Mouse (Mus musculus): ENCODE data around the gene Zfp706. TPM values are rescaled to one million over a fixed set of nuclear protein-coding genes. Genes with fewer than 3 reads are reported as not detected.
"Not testable (repeated sequence)": the region's sequence is repeated elsewhere in the genome, so short reads cannot be mapped to it uniquely, and the experiment has no call there.

The Zfp706 gene
- total RNA-seq, 2 experiments from 2014 or later = 206 to 237 TPM

DNA sequence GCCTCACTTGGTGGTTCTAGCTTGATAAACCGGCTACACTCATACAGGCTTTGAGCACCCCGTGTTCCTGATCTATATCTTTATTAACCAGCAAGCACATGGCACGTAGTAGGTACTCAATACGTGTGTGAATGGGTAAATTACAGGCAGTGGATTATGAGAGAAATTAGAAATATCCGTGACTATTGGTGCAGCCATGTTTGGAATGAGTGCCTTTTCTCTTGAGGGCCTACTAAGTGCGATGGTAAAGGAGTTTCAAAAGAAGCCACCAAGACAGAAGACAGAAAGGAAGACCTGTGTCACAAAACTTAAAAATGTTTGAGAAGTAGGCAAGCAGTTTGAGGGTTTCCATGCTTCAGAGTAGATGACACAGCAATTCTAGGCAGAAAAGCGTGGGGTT lies 4.3 kb upstream of the Zfp706 start:
- DNase-seq (ENCODE audit: low spot score in 2 of 2) = no peak

DNA sequence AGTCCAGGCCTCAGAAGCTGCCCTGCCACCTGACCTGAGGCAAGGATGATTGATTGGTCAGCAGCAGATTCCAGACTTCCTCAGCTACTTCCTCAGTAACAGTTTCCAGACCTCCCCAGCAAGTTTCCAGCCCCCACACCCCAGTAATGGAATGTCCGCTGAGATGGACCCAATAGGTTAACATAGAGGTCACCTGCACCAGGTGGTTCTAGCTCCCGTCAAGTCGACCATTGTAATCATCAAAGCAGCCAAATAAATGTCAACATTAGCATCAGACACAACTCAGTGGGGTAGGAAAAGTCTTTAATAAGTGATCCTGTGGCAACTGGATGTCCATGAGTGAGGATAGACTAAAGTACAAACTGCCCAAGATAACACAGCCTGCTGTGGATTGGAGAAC lies 3.7 kb upstream of the Zfp706 start:
- no peak for DNase-seq (ENCODE audit: low spot score in 2 of 2)

DNA sequence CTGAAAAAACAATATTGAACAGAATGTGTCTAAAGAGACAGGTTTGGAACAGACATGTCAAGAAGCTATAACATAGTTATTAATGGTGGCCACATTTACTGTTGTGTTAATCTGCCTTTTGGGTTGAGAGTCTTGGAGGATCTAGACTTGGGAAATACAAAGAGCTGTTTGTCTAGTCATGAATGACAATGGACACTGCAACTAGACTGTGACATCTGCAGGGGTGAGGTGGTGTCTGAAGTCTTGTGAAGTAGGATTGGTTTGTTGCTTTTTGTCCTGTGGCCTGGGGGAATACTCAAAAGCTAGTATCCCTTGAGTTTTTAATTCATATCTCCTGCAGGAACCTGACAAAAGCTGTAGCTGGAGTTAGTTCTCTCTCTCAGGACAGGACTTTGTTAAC lies 973 bp upstream of the Zfp706 start:
- no peak for DNase-seq (ENCODE audit: low spot score in 2 of 2)

DNA sequence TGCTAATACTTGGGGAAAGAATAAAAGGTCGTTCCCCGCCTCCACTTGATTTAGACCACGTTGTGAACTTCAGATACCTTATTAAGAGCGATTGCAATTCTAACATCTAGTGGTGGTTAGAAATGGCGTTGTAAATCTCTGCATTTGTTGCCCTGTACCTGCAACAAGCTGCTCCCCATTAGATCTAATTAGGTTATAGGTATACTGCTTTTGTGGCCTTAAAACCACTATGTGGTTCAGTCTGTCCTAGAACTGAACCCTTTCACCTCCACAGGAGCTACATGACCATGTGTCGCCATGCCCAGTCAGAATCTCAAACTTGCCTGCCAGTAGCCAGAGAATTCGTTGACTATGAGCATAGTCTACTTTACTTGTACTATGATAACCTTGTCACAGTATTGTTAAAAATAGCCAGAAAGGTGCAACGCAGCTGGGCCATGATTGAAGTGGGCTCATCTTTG lies 416 bp upstream of the Zfp706 start:
- no peak for DNase-seq (ENCODE audit: low spot score in 2 of 2)

DNA sequence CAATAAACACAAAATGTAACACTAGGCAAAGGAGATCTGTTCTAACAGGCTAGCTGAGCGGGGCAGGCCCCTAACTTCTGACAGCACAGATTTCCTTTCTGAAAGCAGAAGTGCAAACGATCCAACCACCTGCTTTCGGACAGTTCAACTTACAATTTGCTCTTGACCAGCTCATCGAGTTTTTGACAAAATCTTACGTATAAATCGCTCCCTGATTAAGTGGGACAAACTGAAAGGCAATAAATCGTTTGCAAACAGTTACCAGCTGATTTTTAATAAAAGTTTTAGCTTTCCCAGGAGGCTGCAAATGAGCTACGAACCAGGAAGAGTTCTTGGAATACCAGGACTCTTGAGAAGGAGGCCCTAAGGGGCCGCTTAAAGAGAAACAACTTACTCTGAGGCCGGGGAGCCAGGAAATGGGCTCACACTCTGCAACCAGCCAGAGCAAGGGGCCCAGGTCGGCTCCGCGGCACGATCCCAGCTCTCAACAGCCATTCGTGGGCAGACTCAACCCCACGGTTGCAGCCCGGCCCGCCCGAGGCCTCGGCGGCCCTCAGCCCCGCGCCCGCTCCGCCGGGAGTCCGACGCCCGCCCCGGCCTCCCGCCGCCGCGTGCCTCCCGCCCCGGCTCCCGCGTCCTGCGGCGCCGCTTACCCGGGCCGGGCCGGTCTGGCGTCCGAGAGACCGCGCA lies 953 bp downstream of the Zfp706 start:
- DNase-seq (ENCODE audit: low spot score in 2 of 2) = peak in 1 of 2 experiments; percentile 52

DNA sequence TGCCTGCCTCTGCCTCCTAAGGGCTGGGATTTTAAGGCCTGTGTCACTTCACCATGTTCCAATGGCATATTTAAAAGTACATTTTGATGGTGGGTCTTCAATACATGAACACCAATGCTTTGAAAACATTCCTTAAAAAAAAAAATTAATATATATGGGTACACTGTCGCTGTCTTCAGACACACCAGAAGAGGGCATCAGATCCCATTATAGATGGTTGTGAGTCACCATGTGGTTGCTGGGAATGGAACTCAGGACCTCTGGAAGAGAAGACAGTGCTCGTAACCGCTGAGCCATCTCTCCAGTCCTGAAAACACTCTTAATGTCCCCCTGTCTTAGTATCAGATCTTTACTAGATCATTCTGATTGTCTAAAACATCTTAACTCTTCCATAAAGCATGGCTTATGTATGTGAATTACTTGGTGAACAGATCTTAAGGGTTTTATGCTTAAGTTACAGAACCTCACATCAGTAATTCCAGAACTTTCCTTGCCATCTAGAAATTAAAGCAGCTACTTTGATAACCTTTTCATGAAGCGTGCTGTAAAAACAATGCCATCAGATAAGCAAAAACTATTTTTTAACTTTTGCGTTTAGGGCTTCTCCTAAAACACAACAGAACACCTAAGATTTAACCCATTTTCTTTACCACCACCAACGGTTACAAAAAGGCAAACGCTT lies 1.6 kb downstream of the Zfp706 start:
- no peak for DNase-seq (ENCODE audit: low spot score in 2 of 2)

DNA sequence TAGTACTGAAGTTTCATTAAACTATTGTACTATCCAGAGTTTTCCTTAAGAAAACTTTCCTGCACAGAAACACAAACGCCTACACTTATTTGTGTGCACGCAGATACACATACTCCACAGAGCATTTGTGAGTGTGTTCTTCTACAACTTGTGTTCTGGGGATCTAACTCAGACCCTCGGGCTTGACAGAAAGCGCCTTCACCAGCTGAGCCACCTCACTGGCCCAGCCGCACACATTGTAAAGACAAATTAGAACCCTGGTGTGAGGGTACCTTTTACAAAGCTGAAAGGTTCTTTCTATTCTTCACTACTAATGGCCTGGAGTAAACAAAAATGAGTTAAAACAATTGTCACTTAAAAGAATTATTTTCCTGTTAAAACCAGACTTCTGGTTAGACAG lies 2.7 kb downstream of the Zfp706 start:
- no peak for DNase-seq (ENCODE audit: low spot score in 2 of 2)

DNA sequence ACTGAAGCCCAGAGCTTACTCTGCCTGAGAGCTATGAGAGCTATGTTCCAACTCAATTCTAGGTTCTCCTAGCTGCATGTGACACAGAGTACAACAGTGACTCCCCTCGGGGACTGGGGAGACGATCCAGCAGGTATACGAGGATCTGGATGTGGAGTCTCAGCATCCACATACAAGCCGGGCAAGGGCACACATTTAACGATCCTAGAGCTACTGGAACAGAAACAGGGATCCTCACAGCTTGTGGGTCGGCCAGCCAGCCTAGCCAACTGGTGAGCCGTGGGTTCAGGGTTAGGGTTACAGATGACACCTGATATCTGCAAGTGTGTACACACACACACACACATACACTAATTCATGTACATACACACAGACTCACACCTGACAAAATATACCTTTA lies 5.3 kb downstream of the Zfp706 start:
- DNase-seq (ENCODE audit: low spot score in 2 of 2) = no peak

DNA sequence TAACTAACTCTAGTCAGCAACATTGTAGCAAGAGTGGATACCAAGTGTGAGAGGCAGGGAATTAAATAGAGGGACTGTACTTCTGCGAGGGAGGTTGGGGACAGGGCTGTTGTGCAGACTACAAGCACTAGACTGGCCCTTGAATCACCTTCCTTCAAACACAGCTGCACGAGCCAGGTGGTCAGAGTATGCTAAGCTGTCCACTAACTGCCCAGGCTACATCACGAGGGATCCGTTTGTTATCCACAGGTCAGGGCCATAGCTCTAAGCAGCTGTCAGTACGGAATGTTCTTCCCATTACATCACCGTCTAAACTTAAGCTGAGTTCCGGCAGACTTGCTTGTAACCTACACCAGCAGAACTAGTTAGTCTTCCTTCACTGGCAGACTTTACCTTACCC lies 8.0 kb downstream of the Zfp706 start:
- not testable (repeated sequence) for DNase-seq (ENCODE audit: low spot score in 2 of 2)

DNA sequence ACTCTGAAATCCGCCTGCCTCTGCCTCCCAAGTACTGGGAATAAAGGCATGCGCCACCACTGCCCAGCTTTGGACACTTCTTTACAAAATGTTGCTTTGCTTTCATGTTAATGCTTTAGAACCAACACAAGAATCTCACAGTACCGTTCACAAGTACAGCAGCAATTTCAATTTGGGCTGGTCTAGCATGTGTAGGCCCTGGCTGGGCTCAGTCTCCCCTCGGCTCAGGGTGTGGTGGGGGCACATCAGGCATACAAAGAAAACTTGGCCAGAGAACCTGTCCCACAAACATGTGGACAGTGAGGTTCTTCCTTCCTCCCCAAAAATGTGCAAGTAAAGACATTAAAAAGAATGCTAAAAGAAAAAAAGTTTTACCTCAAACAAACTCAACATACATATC lies 12.4 kb downstream of the Zfp706 start:
- DNase-seq (ENCODE audit: low spot score in 2 of 2) = no peak

DNA sequence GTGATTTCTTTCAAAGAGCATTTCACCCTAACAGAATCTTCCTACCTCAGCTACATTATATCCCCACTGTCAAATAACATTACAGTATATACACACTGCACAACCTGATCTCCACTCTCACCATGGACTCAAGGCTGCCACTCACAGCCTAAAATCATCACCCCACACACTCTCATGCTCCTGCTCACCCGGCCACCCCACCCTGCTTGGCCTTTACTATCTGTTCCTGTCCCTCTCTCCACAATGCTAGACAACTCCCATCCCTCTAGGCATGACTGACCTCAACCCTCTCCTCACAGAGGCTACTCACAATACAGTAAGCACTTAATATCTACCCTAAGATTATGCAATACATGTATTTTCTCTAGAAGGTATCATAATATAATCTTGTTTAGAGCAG lies 12.9 kb downstream of the Zfp706 start:
- no peak for DNase-seq (ENCODE audit: low spot score in 2 of 2)

DNA sequence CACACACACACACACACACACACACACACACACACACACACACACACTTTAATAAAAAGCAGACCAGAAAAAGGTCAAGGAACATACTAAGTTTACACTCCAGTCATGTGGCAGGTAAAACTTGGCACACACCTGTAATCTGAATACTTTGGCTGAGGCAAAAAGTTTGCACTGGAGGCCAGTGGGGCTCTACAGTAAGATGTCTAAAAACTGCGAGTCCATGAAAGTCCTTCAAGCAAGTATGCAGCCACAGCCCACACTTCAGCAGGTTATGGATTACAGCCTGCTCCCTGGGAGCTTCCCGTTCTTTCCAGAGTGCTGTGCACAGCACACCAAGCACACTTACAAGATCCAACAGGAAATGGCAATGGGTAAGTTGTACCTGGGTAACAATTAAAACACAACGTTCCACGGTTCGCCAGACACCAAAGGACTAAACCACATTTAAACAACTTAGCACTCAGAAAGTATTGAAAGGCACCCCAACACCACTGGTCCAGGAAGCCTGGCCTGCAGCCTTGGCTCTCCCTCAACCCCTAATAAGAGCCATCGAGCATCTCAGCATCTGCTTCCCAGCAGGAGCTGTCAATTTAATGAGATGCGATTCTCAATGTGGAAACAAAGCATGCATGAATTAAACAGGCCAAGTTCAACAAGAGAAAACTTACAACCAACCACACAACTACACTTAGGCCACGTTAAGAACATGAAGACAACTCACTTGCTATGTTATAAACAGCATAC lies 14.0 kb downstream of the Zfp706 start:
- no peak for DNase-seq (ENCODE audit: low spot score in 2 of 2)

DNA sequence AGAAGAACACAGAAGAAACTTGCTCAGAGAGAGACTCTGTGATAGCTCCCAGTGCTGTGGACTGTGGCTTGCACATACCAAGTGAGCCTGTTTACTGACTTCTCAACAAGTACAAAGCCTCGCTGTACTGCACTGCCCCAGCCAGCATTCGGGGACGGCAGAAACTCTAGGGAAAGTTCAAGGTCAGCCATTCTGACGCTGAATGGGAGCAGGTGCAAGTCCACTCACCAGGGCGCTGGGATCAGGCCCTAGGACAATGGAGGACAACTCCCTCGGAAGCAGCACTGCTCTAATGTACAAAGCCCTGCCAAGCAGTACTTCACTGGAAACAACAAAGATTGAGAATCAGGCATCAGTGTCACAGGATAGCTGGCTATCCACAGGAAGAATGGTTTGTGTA lies 16.2 kb downstream of the Zfp706 start:
- DNase-seq (ENCODE audit: low spot score in 2 of 2) = no peak

DNA sequence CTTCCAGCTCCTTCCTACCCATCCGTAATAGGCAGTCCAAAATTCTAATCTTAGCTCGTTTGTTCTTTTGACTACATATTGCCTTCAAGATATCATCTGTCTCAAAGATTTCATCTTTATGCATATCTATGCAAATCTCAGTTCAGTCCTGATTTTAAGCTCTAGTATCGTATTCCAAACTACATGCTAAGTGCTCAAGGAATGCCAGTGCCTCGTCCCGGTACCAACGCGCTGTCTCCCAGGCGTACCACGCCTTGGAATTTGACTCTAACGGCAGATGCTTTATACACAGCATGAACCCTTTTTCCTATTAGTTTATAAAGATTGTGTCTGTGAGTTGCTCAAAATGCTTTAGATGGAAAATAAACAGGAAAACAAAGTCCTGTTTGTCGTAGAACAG lies 17.7 kb downstream of the Zfp706 start:
- no peak for DNase-seq (ENCODE audit: low spot score in 2 of 2)

DNA sequence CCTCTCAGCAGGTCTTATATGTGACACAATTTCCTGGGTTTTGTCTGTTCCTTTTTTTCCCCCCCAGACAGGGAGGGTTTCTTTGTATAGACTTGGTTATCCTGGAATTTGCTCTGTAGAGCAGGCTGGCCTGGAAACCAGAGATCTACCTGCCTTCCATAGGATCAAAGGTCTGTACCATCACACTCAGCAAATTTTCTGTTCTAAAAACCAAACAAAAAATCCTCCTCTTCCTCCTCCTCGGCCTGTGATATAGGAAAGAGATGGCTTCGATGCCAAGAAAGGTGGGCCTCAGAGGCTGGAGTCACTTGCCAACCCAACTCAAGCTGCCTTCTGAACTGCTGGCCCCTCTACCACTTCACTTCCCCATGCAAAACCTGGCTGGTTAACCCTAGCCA lies 18.9 kb downstream of the Zfp706 start:
- no peak for DNase-seq (ENCODE audit: low spot score in 2 of 2)

DNA sequence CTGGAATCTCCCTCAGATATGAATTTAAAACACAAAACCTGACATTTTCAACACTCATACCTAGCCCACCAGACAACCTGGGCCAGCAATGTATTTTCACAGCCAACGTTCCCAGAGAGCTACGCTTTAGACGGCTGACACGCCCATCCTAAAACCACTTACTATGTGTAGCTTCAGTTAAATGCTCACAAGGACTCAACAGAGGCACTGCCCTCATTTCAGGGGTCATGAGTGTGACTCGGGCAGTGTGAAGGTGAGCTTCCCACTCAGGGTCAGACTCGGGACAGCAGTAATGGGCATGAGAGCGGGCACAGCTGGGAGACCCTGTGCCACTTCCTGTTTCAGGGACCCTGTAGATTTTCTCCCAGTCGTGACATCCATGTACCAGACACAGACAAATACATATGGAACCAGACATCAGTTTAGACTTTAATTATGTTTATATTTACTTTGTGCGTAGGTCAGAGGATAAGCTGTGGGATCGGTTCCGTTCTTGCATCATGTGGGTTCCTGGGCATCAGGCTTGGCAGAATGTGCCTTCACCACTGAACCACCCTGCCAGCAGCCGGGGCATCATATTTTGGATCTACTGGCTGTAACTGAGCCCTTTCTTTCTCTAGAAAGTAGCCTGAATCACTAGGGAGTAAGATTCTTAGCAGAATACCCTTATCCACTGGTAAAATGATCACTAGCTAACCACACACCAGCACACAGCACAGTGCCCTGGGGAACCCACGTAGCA lies 19.4 kb downstream of the Zfp706 start:
- no peak for DNase-seq (ENCODE audit: low spot score in 2 of 2)

DNA sequence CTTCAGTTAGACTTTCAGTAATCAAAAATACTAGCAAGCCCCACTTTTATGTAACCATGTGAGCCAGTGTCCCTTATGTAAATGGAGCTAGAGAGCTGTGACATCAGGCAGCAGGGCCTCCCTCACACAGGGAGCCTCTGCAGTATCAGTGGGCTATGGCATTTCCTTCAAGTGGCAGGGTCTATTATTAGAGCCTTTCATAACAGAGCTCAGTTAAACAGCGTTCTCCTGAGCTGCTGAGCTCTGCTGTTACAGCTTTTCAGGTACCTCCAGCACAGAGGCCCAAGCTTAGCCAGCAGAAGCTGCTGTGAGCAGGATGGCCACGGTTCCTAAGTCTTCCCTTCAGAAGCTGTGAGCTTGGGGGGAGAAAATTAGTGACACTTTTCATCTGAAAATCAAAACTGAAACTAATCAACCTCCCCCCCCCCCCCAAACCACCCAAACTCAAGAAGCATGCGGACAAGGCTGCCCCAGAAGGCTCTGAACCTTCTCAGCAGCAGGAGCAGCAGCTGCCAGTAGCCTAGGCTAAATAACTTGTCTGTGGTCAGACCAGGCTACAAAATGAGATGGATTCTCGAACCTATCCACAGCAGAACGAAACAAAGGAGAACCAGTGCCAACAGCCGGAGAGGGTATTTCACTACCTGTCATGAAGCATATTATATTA lies 20.2 kb downstream of the Zfp706 start:
- DNase-seq (ENCODE audit: low spot score in 2 of 2) = no peak

DNA sequence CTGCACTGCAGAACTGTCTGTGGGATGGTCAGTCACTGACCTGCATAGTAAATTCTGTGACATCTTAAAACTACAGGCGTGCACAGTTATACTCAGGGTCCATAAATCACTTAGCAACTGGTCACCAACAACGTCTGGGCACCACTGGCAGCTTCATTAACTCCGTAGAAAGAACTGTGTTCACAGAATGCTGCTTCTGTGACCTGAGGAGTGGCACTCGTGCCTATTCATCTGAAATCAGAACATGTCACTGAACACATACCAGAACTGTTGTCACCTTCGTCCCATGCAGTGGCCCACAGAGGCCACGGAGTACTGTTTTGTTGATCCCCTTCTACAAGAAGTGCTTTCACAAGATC lies 22.0 kb downstream of the Zfp706 start:
- no peak for DNase-seq (ENCODE audit: low spot score in 2 of 2)

DNA sequence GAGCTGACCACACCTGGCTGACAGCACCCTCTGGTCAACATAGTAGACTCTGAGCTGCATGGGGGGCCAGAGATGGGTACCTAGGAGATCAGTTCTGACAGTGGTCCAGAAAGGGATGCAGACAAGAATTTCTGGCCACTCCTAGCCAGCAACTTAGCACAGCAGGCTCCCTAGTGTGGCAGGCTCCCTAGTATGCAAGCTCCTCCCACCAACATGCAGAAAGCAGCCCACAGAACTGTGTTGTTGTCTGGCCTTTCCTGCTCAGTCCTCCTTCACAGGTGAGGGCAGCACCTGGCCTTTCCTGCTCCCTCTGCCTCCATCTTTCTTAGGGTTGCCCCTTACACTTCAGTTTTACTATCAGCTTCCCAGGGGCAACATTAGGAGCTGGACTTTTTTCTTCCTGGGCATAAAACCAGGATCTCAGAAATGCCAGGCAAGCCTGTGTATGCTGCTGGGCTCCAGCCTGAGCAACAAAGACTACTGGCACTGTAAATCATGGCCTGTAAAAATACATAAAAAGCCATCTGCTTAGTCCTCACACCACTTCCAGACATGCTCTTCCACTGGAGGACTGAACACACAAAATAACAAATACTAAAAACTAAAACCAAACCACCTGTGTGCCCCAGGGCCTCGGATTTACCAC lies 22.5 kb downstream of the Zfp706 start:
- no peak for DNase-seq (ENCODE audit: low spot score in 2 of 2)

DNA sequence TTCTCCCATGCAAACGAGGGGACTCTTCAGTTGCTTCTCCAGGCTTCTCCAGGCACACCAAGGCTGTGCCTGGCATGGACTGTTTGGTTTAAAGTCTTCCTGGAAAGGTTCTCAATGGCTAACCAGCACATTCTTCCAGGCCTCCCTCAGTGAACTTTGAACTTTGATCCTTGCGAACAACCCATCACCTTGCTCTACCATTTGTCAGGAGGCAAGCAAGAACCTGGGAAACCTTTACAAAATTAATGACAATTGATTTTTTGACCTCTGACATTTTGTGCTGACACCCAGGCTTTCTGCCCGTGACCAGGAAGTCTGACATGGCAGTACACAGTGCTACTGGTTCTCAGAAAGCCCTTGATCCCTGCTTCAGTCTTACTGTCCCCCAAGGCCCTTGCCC lies 24.1 kb downstream of the Zfp706 start:
- DNase-seq (ENCODE audit: low spot score in 2 of 2) = no peak

DNA sequence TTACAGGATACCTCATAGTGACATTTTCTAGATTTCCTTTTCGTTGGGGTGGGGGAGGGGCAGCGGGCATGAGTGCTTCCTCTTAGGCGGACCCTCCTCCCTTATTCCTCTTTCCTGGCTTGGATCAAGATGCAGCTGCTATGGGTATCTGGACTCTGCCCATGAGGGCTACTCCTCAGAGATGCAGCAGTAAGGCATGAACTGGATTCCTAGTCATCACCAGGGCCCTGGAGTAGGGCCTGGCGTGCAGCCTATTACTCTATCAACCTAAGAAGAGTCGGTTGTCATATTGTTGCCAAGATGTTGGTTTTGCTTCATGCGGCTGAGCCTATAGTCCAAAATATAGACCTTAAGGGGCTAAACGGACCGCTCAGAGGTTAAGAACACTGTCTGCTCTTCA lies 27.3 kb downstream of the Zfp706 start:
- no peak for DNase-seq (ENCODE audit: low spot score in 2 of 2)
